Comparison of ENCODE assay signal across 8 mouse cellular contexts in genomic region chr4:150909451-150910156, GRCm38 (mm10). TPM values are rescaled to one million over a fixed set of nuclear protein-coding genes. Genes with fewer than 3 reads are reported as not detected.
DNase-seq lines count a peak whose midpoint lies in the region; ATAC-seq lines count a peak whose summit lies in the region.

No protein-coding gene starts in this region.

- H3K27ac ChIP-seq in intestine, embryonic 14.5 days (ENCODE audit: low read depth), result peak overlapping the region; percentile 65

- H3K9me3 ChIP-seq in intestine, embryonic 14.5 days (ENCODE audit: control insufficient read depth, low read length), result no peaks in the 10 kb centered on the region

- peak overlapping the region; percentile 77 for H3K4me3 ChIP-seq in intestine, embryonic 14.5 days (ENCODE audit: low read depth, low read length)

- H3K4me1 ChIP-seq in intestine, embryonic 14.5 days (replicated peaks; ENCODE audit: control insufficient read depth, insufficient read depth, low read length), result peaks cover 8% of the 10 kb centered on the region

- intact Hi-C loops in left cerebral cortex, postnatal 14 days (cut with DNase I), result no loop called here

- peaks cover 23% of the 10 kb centered on the region for H3K36me3 ChIP-seq in intestine, embryonic 14.5 days (ENCODE audit: control insufficient read depth, insufficient read depth, low read length)

- H3K4me2 ChIP-seq in intestine, embryonic 14.5 days (ENCODE audit: low read length), result peak overlapping the region; percentile 79

- H3K27me3 ChIP-seq in intestine, embryonic 14.5 days (replicated peaks; ENCODE audit: control insufficient read depth, insufficient read depth, low read length), result no peaks in the 10 kb centered on the region

- peak; percentile 99 to 100 for DNase-seq in adrenal gland, adult (ENCODE audit: inconsistent age in 2 of 2, low spot score in 1 of 2)
- peak; percentile 99 for DNase-seq in embryo, embryonic 10.5 days (ENCODE audit: low spot score)
- DNase-seq in gastrocnemius, postnatal 25 days, result peak; percentile 99
- DNase-seq in intestine, embryonic 14.5 days (ENCODE audit: low spot score), result peak; percentile 99
- peak; percentile 98 for DNase-seq in left cerebral cortex, postnatal 14 days (ENCODE audit: low spot score in 2 of 2)
- DNase-seq in mesoderm, embryonic 11.5 days (ENCODE audit: low read depth, low spot score), result peak; percentile 100
- peak; percentile 95 to 96 for DNase-seq in right cerebral cortex, postnatal 36 days (ENCODE audit: low spot score in 2 of 2)
- DNase-seq in yolk sac, embryonic 10.5 days (ENCODE audit: low spot score), result peak; percentile 99

- H3K9ac ChIP-seq in intestine, embryonic 14.5 days (ENCODE audit: low read length), result peak overlapping the region; percentile 77

- under 1% methylated on average over 56 of the region's 56 CpGs for whole genome bisulfite sequencing in intestine, embryonic 14.5 days

- peak; percentile 90 for ATAC-seq in intestine, embryonic 14.5 days (replicated peaks; ENCODE audit: low FRiP score, low TSS enrichment, low read depth)

RNA-seq across cellular contexts. Expression of gene Park7, which starts 4.6 kb away (rescaled TPM):
- total RNA-seq in gastrocnemius, postnatal 25 days (2021), result 100 to 1,000 TPM; 669 to 811 TPM
- 482 and 487 TPM in 2 replicates for polyA plus RNA-seq in intestine, embryonic 14.5 days (2014; fragmentation: Nextera tagmentation; extraction: Ambion mirVana)
- 100 to 1,000 TPM; 203 to 206 TPM for total RNA-seq in left cerebral cortex, postnatal 14 days (2021)

RNA-seq across cellular contexts. Expression of gene Tnfrsf9, which starts 4.8 kb away (rescaled TPM):
- under 1 TPM in 1 of 2 experiments, not detected in 1; 0.18 TPM for total RNA-seq in gastrocnemius, postnatal 25 days (2021)
- polyA plus RNA-seq in intestine, embryonic 14.5 days (2014; fragmentation: Nextera tagmentation; extraction: Ambion mirVana), result 1.3 and 1.4 TPM in 2 replicates
- under 1 TPM; 0.36 to 0.40 TPM for total RNA-seq in left cerebral cortex, postnatal 14 days (2021)

RNA-seq across cellular contexts. Expression of gene Errfi1, which starts 55.9 kb away (rescaled TPM):
- total RNA-seq in gastrocnemius, postnatal 25 days (2021), result 10 to 100 TPM; 16.0 to 17.9 TPM
- polyA plus RNA-seq in intestine, embryonic 14.5 days (2014; fragmentation: Nextera tagmentation; extraction: Ambion mirVana), result 27.4 and 28.8 TPM in 2 replicates
- 10 to 100 TPM; 24.2 to 33.2 TPM for total RNA-seq in left cerebral cortex, postnatal 14 days (2021)

Comparison
In these comparisons a context has a peak if more than half of its experiments do, and no peak if none do; other contexts are left out.
1. Peak in every context shown above with its lines: DNase-seq, ATAC-seq, H3K4me3 ChIP-seq and H3K27ac ChIP-seq.